Mouse (Mus musculus) natural killer cell, adult 2 months (primary cell): ENCODE data around the gene Cfap54.

Experiments used
- DNase-seq, 2 experiments: peaks; one replicate each; pipeline ENCODE4 v3.0.0; 2022; ENCODE audit warnings: low spot score in 2 of 2

Cfap54 gene

GRCm38 (mm10) chr10:93097439-93097838 is 16.0 kb upstream of the Cfap54 start:
- no peak for DNase-seq

- DNase-seq: no peak
Measured at GRCm38 (mm10) chr10:93095827-93096226, 14.4 kb upstream of the Cfap54 start.

DNA sequence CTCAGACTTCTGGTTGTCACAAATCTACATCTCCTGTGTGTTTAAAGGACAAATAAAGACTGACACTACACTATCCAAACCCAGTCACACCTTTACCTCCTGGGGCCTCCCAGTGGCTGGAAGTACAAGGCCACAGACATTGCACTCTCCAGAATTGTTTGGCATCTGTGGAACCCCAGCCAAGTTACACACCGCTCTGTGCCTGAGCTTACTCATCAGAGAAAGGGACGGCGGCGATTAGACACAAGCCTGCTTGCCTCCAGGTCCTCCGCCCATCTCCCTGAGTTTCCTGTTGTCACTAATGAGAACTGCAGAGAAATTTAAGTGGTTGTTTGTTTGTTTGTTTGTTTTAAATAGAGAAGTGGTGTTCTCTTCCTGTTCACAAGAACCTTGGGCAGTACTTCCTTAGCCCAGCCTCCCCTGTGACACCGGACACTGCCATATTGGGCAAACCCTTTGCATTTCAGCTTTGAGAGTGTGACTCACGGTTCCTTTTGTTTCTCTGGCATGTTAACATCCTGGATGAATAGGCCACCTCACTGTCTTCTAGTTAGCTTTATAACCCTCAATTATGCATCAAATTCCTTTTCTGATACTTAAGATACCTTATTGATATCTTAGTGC is 13.7 kb upstream of the Cfap54 start:
- no peak for DNase-seq

GRCm38 (mm10) chr10:93091928-93092327 is 10.5 kb upstream of the Cfap54 start:
- no peak for DNase-seq

DNA sequence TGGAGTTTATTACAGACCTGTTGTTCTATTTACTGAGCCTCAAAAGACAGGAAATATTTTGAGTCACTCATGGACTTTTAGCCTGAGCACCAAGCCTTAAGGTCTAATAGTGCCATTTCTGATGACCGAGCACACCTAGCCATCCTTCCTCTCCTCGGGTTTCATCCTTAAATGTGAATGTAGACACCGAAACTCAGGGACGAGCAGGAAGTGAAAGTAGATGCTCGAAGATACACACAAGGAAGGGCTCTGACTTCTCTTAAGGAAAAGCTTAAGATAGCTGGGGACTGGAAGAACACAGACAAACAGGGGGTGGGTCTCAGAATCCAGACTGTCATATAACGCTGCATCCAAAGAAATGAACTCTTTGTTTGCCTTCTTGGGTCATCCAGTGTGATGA is 8.8 kb upstream of the Cfap54 start:
- DNase-seq: no peak

DNA sequence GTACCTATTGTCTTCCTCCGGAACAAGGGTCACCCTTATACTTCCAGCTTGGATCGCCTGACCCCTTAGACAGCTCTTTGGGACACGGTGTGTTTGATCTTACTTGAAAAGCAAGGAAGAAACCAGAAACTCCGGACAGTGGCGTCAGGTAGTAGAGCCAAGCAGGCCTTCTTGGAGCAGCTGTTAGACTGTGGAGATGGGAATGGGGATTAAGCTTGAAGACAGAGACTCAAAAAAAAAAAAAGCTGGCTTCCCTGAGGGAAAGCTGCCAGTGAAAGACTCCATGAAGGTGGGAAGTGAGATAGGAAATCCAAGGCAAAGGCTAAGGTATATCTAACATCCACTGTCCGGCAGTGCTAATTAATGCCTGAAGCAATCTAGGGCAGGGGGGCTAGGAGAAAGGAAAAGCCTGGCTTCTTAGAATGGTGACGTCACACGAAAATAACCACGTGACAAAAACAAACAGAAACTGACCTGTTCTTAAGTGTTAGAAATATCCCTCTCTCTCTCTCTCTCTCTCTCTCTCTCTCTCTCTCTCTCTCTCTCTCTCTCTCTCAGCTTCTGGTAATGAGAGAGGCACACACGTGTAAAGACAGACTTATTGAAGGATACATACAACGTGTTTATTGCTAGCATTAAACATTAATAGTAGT is 7.1 kb upstream of the Cfap54 start:
- no peak for DNase-seq

- no peak for DNase-seq
Measured at GRCm38 (mm10) chr10:93087504-93087903, 6.1 kb upstream of the Cfap54 start.

- DNase-seq: no peak
Measured at GRCm38 (mm10) chr10:93083963-93084340, 2.5 kb upstream of the Cfap54 start.

DNA sequence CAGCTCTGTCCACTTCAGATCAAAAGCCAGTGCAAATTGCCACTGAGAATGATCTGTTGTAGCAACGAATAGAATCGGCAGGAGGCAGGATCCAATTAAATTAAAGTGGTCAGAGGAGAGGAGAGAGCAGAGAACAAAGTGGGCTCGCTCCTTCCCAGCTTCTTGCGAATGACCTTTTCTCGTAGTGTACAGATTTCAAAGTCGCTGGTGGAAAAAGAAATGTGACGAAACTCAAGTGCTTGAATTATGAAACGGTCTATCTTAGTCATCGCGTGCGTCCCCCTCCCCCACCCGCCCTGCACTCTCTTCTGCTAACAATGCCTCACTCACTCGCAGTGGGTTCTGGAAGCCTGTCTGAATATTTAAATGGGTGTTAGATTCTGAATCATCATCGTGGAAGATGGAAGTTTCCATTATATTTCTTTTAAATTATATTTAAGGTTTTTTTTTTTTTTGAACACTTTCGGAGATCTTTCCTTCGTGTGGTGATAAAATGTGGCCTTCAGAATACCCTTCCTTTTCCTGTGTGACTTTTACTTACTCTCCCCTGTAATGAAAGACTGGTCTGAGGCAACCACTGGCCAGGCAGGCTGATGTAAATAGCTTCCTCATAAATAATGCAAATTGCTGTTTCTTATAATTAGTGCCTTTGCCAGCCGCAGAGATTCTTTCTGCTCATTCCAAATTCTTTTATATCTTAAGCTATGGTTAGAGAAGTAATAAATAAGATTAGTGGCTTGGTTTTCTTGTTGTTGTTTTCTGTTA is 2.0 kb upstream of the Cfap54 start:
- peak in 1 of 2 experiments; percentile 21 for DNase-seq

DNA sequence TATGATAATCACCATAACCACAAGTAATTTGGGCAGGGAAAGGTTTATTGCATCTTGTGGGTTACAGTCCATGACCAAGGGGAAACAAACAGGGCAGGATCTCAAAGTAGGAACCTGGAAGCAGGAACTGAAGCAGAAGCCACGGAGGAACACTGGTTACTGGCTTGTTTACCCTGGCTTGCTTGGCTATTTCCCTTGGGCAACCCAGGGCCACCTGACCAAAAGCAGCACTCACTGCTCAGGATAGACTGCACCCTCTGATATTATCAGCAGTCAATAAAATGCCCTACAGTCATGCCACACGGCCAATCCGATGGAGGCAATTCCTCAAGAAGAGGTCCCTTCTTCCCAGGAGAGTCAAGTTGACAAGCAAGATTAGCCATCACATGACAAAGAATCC is 1.9 kb downstream of the Cfap54 start:
- DNase-seq: no peak

- DNase-seq: no peak
Measured at GRCm38 (mm10) chr10:93077935-93078479, 3.4 kb downstream of the Cfap54 start.

DNA sequence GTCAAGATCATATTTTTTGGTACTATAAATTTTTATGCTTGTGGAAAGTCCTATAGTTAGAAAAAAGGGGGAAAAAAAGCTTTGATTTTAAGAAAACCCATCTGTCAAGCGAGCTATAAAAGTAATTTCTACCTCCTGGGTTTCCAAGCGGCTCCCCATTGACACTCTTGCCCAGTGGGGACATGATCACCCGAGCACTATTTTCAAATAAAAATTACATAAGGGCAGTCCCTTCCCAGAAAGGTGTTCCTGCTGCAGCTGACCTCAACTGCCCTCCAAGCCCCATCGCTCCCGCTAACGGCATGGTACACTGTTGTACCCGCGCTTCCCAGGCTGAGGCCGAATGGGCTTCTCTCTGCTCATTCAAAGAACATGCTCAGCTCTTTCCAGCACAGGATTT is 5.0 kb downstream of the Cfap54 start:
- no peak for DNase-seq

GRCm38 (mm10) chr10:93075856-93076255 is 5.6 kb downstream of the Cfap54 start:
- no peak for DNase-seq

DNA sequence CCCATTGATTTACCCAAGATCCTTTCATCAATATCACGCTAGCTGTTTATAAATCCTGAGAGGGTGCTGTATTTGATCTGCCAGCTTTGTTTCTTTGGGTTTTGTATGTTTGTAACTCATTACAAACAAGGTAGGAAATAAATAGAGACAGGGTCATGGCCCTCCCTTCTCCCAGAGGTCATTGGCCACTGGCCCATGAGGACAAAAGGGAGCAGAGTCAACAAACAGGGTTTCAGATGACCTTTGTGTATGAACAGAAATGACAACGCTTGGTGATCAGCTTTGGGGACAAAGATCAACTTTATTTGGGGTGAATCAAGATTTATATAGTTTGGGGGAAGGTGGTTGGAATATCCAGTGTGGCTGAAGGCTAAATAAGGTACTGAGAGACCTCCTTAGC is 8.6 kb downstream of the Cfap54 start:
- DNase-seq: no peak

GRCm38 (mm10) chr10:93071753-93072152 is 9.7 kb downstream of the Cfap54 start:
- no peak for DNase-seq

DNA sequence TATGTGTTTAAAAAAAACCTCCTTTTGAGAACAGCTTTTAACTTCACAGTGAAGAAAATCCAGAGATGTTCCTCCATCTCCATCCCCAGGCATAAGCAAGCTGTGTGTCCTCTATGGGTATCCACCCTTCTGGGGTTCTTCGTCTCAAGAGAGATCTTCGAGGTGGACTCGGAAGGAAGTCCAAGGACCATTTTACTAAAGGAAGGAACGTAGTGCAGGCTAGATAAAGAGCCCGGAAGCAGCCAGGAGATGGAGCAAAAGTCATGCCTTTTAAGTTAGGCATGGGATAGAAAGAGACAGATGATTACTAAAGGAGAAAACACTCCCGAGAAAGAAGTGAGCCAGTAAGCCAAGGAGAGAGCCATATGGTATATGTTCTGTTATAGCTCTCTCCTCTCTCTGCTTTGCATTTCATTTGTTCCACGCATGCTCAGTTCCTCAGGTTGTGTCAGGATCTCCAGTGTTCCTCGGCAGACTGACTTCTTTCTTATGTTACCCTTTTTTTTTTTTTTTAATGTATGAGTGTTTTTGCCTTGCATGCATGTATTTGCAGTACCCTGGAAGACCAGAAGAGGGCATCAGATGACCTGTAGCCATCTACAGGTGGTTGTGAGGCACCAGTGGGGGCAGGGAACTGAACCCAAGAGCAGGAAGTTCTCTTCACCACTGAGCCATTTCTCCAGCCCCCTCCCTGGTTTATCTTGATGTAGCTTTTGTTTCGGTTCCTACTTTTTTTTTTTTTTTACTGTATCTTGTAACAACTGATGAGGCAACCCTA is 11.1 kb downstream of the Cfap54 start:
- peak; percentile 70 to 91 for DNase-seq

- DNase-seq: no peak
Measured at GRCm38 (mm10) chr10:93069721-93070120, 11.7 kb downstream of the Cfap54 start.

DNA sequence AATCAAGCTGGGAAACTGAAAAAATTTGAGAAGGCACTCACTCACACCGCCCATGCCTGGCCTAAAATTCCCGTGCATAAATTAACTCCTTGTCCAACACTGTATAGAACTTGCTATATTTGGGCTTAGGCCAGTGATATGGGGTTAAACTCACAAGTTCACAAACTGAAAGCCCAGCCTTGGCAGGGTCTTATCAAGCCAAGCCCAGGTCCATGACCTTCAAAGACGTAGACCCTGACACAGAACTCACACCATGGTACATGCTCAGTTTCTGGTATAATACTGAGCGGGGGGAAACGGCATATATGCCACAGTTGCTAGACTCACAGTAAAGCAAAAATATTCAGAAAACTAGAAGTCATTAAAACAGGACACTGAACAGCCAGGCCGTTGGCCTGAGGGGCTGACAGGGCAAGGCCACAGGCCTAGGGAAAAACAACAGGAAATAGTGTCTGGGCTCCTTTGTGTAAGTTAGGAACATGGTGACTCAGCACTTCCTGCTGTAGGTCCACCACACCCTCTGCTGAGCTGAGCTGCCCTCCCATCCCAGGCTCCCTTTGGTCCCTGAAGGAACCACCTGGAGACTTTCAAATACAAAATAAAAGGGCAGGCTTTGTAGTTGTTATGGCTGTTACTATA is 12.3 kb downstream of the Cfap54 start:
- peak; percentile 10 to 20 for DNase-seq

GRCm38 (mm10) chr10:93064973-93065372 is 16.4 kb downstream of the Cfap54 start:
- DNase-seq: no peak

GRCm38 (mm10) chr10:93063576-93063975 is 17.8 kb downstream of the Cfap54 start:
- no peak for DNase-seq

- DNase-seq: no peak
Measured at GRCm38 (mm10) chr10:93062395-93062794, 19.0 kb downstream of the Cfap54 start.
